Mouse (Mus musculus): ENCODE measurements around the gene Arfgap2.

DNA sequence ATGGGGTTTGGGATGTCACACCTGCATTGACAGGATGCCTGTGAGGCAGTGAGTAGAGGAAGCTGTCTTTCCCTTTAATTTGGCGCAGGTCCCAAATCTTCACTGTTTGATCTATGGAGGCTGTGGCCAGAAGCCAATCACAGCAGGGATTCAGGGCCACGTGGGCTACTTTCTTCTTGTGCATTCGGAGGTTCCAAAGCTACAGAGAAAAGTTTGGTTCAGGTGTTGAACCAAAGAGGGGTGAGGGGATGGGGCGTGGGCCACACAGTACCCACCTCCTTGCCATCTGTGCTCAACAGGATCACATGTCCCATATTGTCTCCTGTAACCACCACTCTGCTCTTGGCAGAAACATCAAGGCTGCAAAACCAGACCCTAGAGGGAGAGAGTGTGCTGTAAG is 47.7 kb upstream of the Arfgap2 start:
- TF ChIP-seq CTCF (IDR thresholded peaks at IDR 0.05; ENCODE audit: borderline replicate concordance, control insufficient read depth, extremely low read depth, insufficient read depth, low read length, poor library complexity) = no peak
- no peak for TF ChIP-seq POLR2A (IDR thresholded peaks at IDR 0.05; ENCODE audit: control insufficient read depth, extremely low read depth, insufficient read depth, low read length, poor library complexity)

Data from thymus, adult 2 months (tissue).